Mouse (Mus musculus) gastrocnemius, adult 18-20 months (tissue): Measurements from ENCODE around the gene Kmt5c. TPM values are rescaled to one million over a fixed set of nuclear protein-coding genes. Genes with fewer than 3 reads are reported as not detected.

ENCODE experiments used
- DNase-seq: peaks from one replicate; pipeline ENCODE4 v3.0.0; 2021; ENCODE audit warnings: low spot score
- total RNA-seq, 2 experiments: library from RNA; stranded (reverse); gene quantifications; 2 replicates each; pipeline ENCODE4 v1.2.3; 2021

The Kmt5c gene
- total RNA-seq, 2 experiments from 2014 or later = 5.5 to 5.6 TPM

- DNase-seq = no peak
Observed at GRCm38 (mm10) chr7:4744886-4745285, 5.0 kb downstream of the Kmt5c start.

GRCm38 (mm10) chr7:4746326-4746980, 6.5 kb downstream of the Kmt5c start:
- DNase-seq = no peak

GRCm38 (mm10) chr7:4747156-4747899, 7.4 kb downstream of the Kmt5c start:
- DNase-seq = no peak

- no peak for DNase-seq
Observed at GRCm38 (mm10) chr7:4748321-4748720, 8.4 kb downstream of the Kmt5c start.

- DNase-seq = no peak
Observed at GRCm38 (mm10) chr7:4749169-4749568, 9.3 kb downstream of the Kmt5c start.

- DNase-seq = no peak
Observed at GRCm38 (mm10) chr7:4751971-4752820, 12.3 kb downstream of the Kmt5c start.

- DNase-seq = peak; percentile 46
Observed at GRCm38 (mm10) chr7:4752821-4753570, 13.1 kb downstream of the Kmt5c start, which contains the start of gene Cox6b2. TSS of gene Cox6b2 (minus strand) at chr7:4753094.

GRCm38 (mm10) chr7:4759670-4760069, 19.8 kb downstream of the Kmt5c start:
- no peak for DNase-seq

- no peak for DNase-seq
Observed at GRCm38 (mm10) chr7:4764946-4765710, 25.2 kb downstream of the Kmt5c start.

GRCm38 (mm10) chr7:4771202-4771601, 31.3 kb downstream of the Kmt5c start, which contains the start of gene Fam71e2:
TSS of gene Fam71e2 (minus strand) at chr7:4771302.
- no peak for DNase-seq

- no peak for DNase-seq
Observed at GRCm38 (mm10) chr7:4776131-4776530, 36.2 kb downstream of the Kmt5c start.

- peak; percentile 30 for DNase-seq
Observed at GRCm38 (mm10) chr7:4776861-4777830, 37.2 kb downstream of the Kmt5c start.

GRCm38 (mm10) chr7:4777851-4778637, 38.1 kb downstream of the Kmt5c start:
- no peak for DNase-seq

GRCm38 (mm10) chr7:4779921-4780320, 40.0 kb downstream of the Kmt5c start:
- no peak for DNase-seq

GRCm38 (mm10) chr7:4782130-4782529, 42.2 kb downstream of the Kmt5c start:
- DNase-seq = no peak

- DNase-seq = no peak
Observed at GRCm38 (mm10) chr7:4782759-4783158, 42.8 kb downstream of the Kmt5c start, which contains the start of the genes Il11 and Tmem190. TSS of gene Il11 (minus strand) at chr7:4782859. TSS of gene Tmem190 (plus strand) at chr7:4782937.

- no peak for DNase-seq
Observed at GRCm38 (mm10) chr7:4783667-4784268, 43.9 kb downstream of the Kmt5c start.
